Mouse (Mus musculus) intestine, embryonic 16.5 days (tissue): ENCODE data around the gene 9330161L09Rik. TPM values are rescaled to one million over a fixed set of nuclear protein-coding genes. Genes with fewer than 3 reads are reported as not detected.

Experiments used
- ATAC-seq: fragments of 200-750 bp; cut with Nextera tagmentation; 2 replicates; pipeline ENCODE4 v1.8.0; 2017; ENCODE audit warnings: moderate TSS enrichment, moderate library complexity
- H3K27ac ChIP-seq: fragments of 300-500 bp; sonication (generic); 2 replicates; pipeline ENCODE4 v1.5.1; 2014; ENCODE audit warnings: mild to moderate bottlenecking, low read length
- H3K27me3 ChIP-seq: fragments of 300-500 bp; sonication (generic); replicated peaks from 2 replicates; pipeline ENCODE4 v1.6.1; 2014; ENCODE audit warnings: low read length, control low read depth, mixed read lengths; ENCODE audit not compliant: control insufficient read depth, insufficient read depth
- H3K36me3 ChIP-seq: fragments of 300-500 bp; sonication (generic); 2 replicates; pipeline ENCODE4 v1.6.1; 2014; ENCODE audit warnings: low read length, control low read depth; ENCODE audit not compliant: control insufficient read depth, insufficient read depth
- H3K4me1 ChIP-seq: fragments of 300-500 bp; sonication (generic); 2 replicates; pipeline ENCODE4 v1.6.1; 2014; ENCODE audit warnings: low read length, control low read depth, mixed read lengths; ENCODE audit not compliant: control insufficient read depth, insufficient read depth
- H3K4me2 ChIP-seq: fragments of 300-500 bp; sonication (generic); 2 replicates; pipeline ENCODE4 v1.6.1; 2014; ENCODE audit warnings: low read depth, low read length, control low read depth
- H3K4me3 ChIP-seq: fragments of 300-500 bp; sonication (generic); 2 replicates; pipeline ENCODE4 v1.5.1; 2014; ENCODE audit warnings: mild to moderate bottlenecking, low read length
- H3K9ac ChIP-seq: fragments of 300-500 bp; sonication (generic); 2 replicates; pipeline ENCODE4 v1.6.1; 2014; ENCODE audit warnings: low read depth, low read length
- H3K9me3 ChIP-seq: fragments of 300-500 bp; sonication (generic); 2 replicates; pipeline ENCODE4 v1.6.1; 2016; ENCODE audit warnings: low read length, control low read depth; ENCODE audit not compliant: control insufficient read depth
- WGBS: fragments of 180-500 bp; shearing (Covaris S2); extraction: QIAGEN DNeasy Blood & Tissue Kit; methylation state at CpG from one replicate; pipeline ENCODE4 v1.1.7; 2014; 5-methylcytosine and 5-hydroxymethylcytosine counted together
- polyA plus RNA-seq: library from polyadenylated mRNA; unstranded; fragments of >200 nt; fragmentation: Nextera tagmentation; extraction: Ambion mirVana; gene quantifications from 2 replicates; pipeline ENCODE4 v1.2.1, GENCODE M21; 2015

Gene 9330161L09Rik
- polyA plus RNA-seq, 1 experiment from 2014 or later: 0.13 TPM

- Histone ChIP-seq H3K27ac (peak within 1 kb of the TSS; percentile 78), H3K4me3 (peak within 1 kb of the TSS; percentile 23), H3K36me3 (no peaks in the 10 kb centered on the region), H3K27me3 (no peaks in the 10 kb centered on the region), H3K4me1 (0 out of 2 replicates have a peak, but pooled peaks cover 3% of the 10 kb centered on the region), H3K4me2 (peak within 1 kb of the TSS; percentile 39), H3K9ac (peak within 1 kb of the TSS; percentile 38; the same call in 1 of the 2 replicates), H3K9me3 (no peaks in the 10 kb centered on the region)
- peak; percentile 96 for ATAC-seq
- WGBS: 44% methylated on average over 8 of the region's 8 CpGs
Measured at GRCm38 (mm10) chr12:103433986-103434731, 26.5 kb upstream of the 9330161L09Rik start, which contains the start of gene Ifi27. Gene Ifi27 (plus strand): TSS chr12:103434211.

DNA sequence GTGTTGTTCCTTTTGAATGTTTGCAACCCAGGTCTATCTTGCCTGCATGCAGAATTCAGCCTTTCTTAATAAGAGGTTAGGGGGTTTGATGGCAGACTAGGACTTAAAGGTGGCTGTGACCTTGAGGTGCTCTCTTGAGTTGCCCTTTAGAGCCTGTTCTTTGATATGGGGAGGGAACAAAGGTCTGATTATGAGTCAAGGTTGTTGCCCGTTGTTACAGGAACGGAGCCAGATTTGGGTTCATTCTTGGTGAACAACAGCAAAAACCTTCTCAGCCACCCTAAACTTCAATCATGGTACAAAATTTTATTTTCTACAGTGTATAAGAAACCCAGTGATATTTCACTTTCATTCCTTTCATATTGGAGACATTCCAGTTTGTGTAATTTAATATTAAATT lies 25.8 kb upstream of the 9330161L09Rik start:
- Histone ChIP-seq H3K4me3 (no peak overlapping the region), H3K4me1 (0 out of 2 replicates have a peak, but pooled peaks cover 3% of the 10 kb centered on the region), H3K27ac (0 out of 2 replicates have a peak overlapping the region, but pooled peaks have one; percentile 49), H3K36me3 (no peaks in the 10 kb centered on the region), H3K9ac (no peak overlapping the region), H3K27me3 (no peaks in the 10 kb centered on the region), H3K9me3 (no peaks in the 10 kb centered on the region), H3K4me2 (no peak overlapping the region)
- WGBS: 76% methylated on average over 2 of the region's 2 CpGs
- ATAC-seq: no peak

DNA sequence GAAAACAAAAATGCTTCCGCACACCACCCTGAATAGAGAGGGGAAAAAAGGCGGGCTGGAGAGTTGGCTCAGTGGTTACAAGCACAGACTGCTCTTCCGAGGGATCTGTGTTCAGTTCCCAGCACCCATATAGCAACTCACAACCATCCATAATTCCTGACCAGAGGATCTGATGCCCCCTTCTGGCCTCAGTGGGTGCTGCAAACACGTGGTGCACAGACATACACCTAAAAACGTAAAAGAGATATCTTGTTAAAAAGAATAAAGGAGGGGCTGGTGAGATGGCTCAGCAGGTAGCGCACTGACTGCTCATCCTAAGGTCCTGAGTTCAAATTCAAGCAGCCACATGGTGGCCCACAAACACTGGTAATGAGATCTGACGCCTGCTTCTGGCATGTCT lies 19.1 kb upstream of the 9330161L09Rik start:
- WGBS: 91% methylated on average over 7 of the region's 7 CpGs
- Histone ChIP-seq H3K9me3 (no peaks in the 10 kb centered on the region), H3K36me3 (peaks cover 6% of the 10 kb centered on the region; the same call in 1 of the 2 replicates), H3K4me3 (no peak overlapping the region), H3K4me1 (peaks cover 21% of the 10 kb centered on the region), H3K27me3 (no peaks in the 10 kb centered on the region), H3K27ac (no peak overlapping the region), H3K4me2 (no peak overlapping the region), H3K9ac (no peak overlapping the region)
- no peak for ATAC-seq

DNA sequence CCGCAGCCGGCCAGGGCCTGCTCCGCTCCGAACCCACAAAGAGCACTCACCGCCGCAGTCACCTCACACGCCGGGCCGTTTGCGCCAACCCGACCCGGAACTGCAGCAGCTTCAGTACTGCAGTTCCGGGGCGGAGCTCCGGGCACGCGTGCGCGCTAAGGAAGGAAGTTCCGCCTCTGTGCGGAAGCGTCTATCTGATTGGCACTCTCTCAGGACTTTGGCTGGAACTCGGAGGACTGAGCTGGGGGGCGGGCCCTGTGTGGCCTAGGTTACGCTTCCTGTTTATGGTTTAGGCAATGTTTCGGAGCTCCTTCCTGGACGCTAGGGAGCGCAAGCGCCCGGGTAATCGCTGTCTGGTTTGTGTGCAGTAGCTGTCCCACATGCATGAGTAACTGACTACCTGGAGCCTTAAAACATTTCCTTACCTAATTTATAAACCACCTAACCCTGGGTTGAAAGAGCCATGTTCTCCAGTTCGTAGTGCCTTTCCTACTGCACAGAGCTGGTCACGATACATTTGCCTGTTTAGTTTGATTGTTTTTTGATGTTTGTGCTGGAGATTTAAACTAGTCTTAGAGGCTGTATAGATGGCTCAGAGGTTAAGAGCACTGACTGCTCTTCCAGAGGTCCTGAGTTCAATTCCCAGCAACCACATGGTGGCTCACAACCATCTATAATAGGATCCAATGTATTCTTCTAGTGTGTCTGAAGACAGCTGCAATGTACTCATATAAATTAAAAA lies 18.3 kb upstream of the 9330161L09Rik start, which contains the start of gene Ddx24:
TSS of gene Ddx24 (minus strand) at position 102 of the 742 bp plus-strand sequence.
- Histone ChIP-seq H3K9ac (peak within 1 kb of the TSS; percentile 83), H3K4me2 (peak within 1 kb of the TSS; percentile 89), H3K4me3 (peak within 1 kb of the TSS; percentile 89), H3K9me3 (no peaks in the 10 kb centered on the region), H3K27me3 (no peaks in the 10 kb centered on the region), H3K36me3 (peaks cover 6% of the 10 kb centered on the region; the same call in 1 of the 2 replicates), H3K4me1 (peaks cover 26% of the 10 kb centered on the region), H3K27ac (no peak within 1 kb of the TSS)
- peak; percentile 100 for ATAC-seq
- WGBS: under 1% methylated on average over 33 of the region's 33 CpGs

DNA sequence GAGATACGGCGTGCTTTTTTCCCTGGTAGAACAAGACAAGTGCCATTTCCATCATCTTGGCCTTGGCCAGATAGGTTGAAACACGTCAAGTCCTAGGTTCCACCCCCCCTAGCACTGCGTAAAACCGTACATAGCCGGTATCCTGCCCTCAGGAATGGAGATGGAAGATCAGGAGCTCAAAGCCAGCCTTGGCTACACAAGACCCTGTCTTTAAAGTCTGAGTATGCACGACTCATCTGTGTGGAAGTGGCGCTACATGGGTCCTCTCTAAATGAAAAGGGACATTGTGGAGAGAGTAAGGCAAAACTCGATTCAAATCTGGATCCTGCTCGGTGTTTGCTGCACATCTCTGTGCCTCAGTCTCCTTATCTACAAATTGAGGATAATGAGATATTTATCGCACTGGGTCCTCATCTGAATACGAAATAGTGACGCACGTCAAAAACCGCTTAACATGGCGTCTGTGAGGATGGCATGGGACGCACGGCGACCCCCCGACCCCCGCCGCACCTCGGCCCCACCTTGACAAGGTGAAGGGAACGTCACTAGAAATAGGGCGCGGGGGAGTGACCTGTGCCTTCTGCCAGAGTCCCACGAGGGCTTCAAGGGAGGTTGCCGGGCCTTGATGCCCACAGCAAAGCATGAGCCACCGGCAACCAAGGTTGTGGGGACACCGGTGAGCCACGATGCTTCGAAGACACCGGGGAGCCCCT lies 17.6 kb upstream of the 9330161L09Rik start:
- H3K4me1 ChIP-seq: peaks cover 26% of the 10 kb centered on the region
- peak overlapping the region; percentile 89 for H3K4me2 ChIP-seq
- WGBS: 8% methylated on average over 33 of the region's 33 CpGs
- no peaks in the 10 kb centered on the region for H3K27me3 ChIP-seq
- no peak overlapping the region for H3K27ac ChIP-seq
- no peaks in the 10 kb centered on the region for H3K9me3 ChIP-seq
- H3K4me3 ChIP-seq: peak overlapping the region; percentile 89
- no peak; the same call in 1 of the 2 replicates for ATAC-seq
- peak overlapping the region; percentile 83 for H3K9ac ChIP-seq
- H3K36me3 ChIP-seq: peaks cover 6% of the 10 kb centered on the region; the same call in 1 of the 2 replicates

- Histone ChIP-seq H3K9ac (no peak overlapping the region), H3K4me1 (no peaks in the 10 kb centered on the region), H3K9me3 (no peaks in the 10 kb centered on the region), H3K27me3 (no peaks in the 10 kb centered on the region), H3K4me2 (no peak overlapping the region), H3K27ac (no peak overlapping the region), H3K36me3 (peaks cover 30% of the 10 kb centered on the region), H3K4me3 (no peak overlapping the region)
- ATAC-seq: no peak
- WGBS: 94% methylated on average over 10 of the region's 10 CpGs
Measured at GRCm38 (mm10) chr12:103408144-103408543, 524 bp upstream of the 9330161L09Rik start.

DNA sequence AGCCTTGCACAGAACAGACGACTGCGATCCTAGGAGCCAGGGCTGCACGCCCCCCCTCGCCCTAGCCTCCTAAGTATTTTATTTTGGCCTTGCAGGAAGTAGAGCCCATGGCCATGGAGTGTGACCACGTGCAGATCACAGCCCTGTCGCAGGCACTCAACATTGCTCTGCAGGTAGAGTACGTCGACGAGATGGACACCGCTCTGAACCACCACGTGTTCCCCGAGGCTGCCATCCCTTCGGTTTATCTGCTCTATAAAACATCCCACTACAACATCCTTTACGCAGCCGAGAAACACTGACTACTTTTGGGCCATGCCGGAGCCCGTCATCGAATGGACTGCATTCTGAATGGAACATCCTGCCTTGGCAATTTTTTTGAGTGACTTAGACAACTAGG lies 3.5 kb downstream of the 9330161L09Rik start:
- H3K9me3 ChIP-seq: no peaks in the 10 kb centered on the region
- no peaks in the 10 kb centered on the region for H3K27me3 ChIP-seq
- H3K4me3 ChIP-seq: no peak overlapping the region
- no peak overlapping the region for H3K9ac ChIP-seq
- H3K4me2 ChIP-seq: no peak overlapping the region
- 85% methylated on average over 18 of the region's 18 CpGs for WGBS
- no peaks in the 10 kb centered on the region for H3K4me1 ChIP-seq
- peaks cover 12% of the 10 kb centered on the region for H3K36me3 ChIP-seq
- no peak overlapping the region for H3K27ac ChIP-seq
- ATAC-seq: no peak

- Histone ChIP-seq H3K4me2 (no peak overlapping the region), H3K9ac (no peak overlapping the region), H3K9me3 (no peaks in the 10 kb centered on the region), H3K4me1 (peaks cover 6% of the 10 kb centered on the region; the same call in 1 of the 2 replicates), H3K4me3 (no peak overlapping the region), H3K27me3 (no peaks in the 10 kb centered on the region), H3K36me3 (no peaks in the 10 kb centered on the region), H3K27ac (no peak overlapping the region)
- ATAC-seq: no peak
- WGBS: 75% methylated on average over 7 of the region's 7 CpGs
Measured at GRCm38 (mm10) chr12:103396751-103397150, 10.9 kb downstream of the 9330161L09Rik start.
